Mouse (Mus musculus) heart, adult 2 months (tissue): Measurements from ENCODE around the gene Cyb5r2.

Experiments used
- CTCF ChIP-seq: fragments of 200-600 bp; IDR thresholded peaks from 2 replicates; pipeline ENCODE4 v1.8.1; 2022; ENCODE audit warnings: antibody characterized with exemption, mild to moderate bottlenecking, moderate library complexity
- EP300 ChIP-seq: fragments of 200-500 bp; IDR thresholded peaks from 2 replicates; pipeline ENCODE4 v1.6.1; 2011; ENCODE audit warnings: low read depth, low read length, control low read depth; ENCODE audit not compliant: insufficient read depth
- POLR2A ChIP-seq: fragments of 200-500 bp; IDR thresholded peaks from 2 replicates; pipeline ENCODE4 v1.6.1; 2011; ENCODE audit warnings: mild to moderate bottlenecking, low read depth, low read length, control low read depth; ENCODE audit not compliant: insufficient read depth

DNA sequence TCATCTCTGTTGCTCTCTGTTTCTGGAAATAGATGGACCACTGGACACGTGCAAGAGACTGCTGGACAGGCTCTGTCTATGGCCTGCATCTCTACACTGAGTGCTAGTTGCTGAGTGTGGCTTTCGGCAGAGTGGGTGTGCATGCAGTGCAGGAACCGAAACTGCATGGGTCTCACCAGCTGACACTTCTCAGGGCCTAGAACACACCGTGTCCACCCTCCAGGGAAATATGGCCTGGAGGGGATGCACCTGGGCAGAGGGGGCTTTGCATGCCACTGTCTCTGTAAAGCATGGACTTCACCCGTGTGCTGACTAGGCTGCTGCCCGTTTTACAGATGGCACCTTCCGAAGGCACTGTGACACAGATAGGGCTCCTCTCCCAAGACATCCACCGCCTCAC lies 11.8 kb downstream of the Cyb5r2 start:
- TF ChIP-seq CTCF = no peak
- TF ChIP-seq POLR2A = no peak
- TF ChIP-seq EP300 = no peak
